Mouse (Mus musculus): ENCODE measurements around the gene Crls1.

DNA sequence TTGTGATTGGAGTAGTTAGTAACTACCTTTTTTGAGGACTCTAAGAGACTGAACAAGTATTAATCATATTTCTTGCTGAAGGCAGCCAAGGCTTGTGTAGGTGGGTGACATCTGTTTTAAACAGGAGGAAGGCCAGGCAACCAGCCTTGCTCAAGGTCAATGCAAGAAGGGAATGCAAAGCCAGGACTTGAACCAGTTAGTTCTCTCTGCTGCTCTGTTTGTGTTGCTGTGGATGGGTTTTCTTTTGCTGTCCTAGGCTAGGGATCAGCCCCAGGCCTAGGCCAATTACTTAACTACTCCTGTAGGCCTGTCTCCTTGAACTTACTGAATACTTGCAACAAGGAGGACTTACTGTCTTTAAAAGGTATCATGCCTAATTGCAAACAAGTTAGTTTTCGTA lies 6.6 kb downstream of the Crls1 start:
- TF ChIP-seq POLR2A (IDR thresholded peaks at IDR 0.05; ENCODE audit: insufficient read depth, low read depth, low read length) (no peak), CTCF (IDR thresholded peaks at IDR 0.05; ENCODE audit: insufficient read depth, low read depth, low read length) (no peak)

Measured in olfactory bulb, adult 2 months (tissue).